9 mouse cellular contexts compared by ENCODE assay signal in genomic region chr1:37872131-37873067, GRCm38 (mm10). TPM values are rescaled to one million over a fixed set of nuclear protein-coding genes. Genes with fewer than 3 reads are reported as not detected.
DNase-seq lines count a peak whose midpoint lies in the region; ATAC-seq and TF ChIP-seq lines count a peak whose summit lies in the region.
"Had no signal": no experiment of that assay in that cellular context is flagged by ENCODE, and none has a peak within 500 bp of the region (broad histone marks: within the 10 kb centered on the region; RNA-seq: fewer than 3 reads in every experiment).

No protein-coding gene starts in this region.

- 6% methylated on average over 33 of the region's 33 CpGs for WGBS in heart, embryonic 10.5 days
- WGBS in kidney, embryonic 15.5 days: 4% methylated on average over 33 of the region's 33 CpGs

- 0 out of 2 replicates have a peak, but pooled peaks cover 6% of the 10 kb centered on the region for H3K27me3 ChIP-seq in heart, embryonic 10.5 days (ENCODE audit: insufficient read depth, poor library complexity, severe bottlenecking)
- no peaks in the 10 kb centered on the region for H3K27me3 ChIP-seq in kidney, embryonic 15.5 days

- peak overlapping the region; percentile 69 for H3K4me3 ChIP-seq in heart, embryonic 10.5 days
- peak overlapping the region; percentile 56 for H3K4me3 ChIP-seq in kidney, embryonic 15.5 days (replicated peaks)

- no peak for TF ChIP-seq CTCF in brain, embryonic 14.5 days (IDR thresholded peaks at IDR 0.05; ENCODE audit: borderline replicate concordance, extremely low read depth, insufficient read depth, insufficient read length)

- peaks cover 5% of the 10 kb centered on the region; the same call in 1 of the 2 replicates for H3K9me3 ChIP-seq in heart, embryonic 10.5 days
- no peaks in the 10 kb centered on the region for H3K9me3 ChIP-seq in kidney, embryonic 15.5 days (replicated peaks)

- peaks cover 29% of the 10 kb centered on the region for H3K36me3 ChIP-seq in heart, embryonic 10.5 days
- H3K36me3 ChIP-seq in kidney, embryonic 15.5 days: peaks cover 27% of the 10 kb centered on the region

- H3K4me2 ChIP-seq in kidney, embryonic 15.5 days: peak overlapping the region; percentile 72

- ATAC-seq in erythroblast, adult 5-6 weeks (replicated peaks; ENCODE audit: low FRiP score, poor library complexity, severe bottlenecking): peak; percentile 89
- peak; percentile 93 for ATAC-seq in kidney, embryonic 15.5 days (replicated peaks; ENCODE audit: low FRiP score)
- peak; percentile 62 for ATAC-seq in monocyte, adult 5-6 weeks (replicated peaks; ENCODE audit: insufficient number of reproducible peaks, low FRiP score, low TSS enrichment, poor library complexity, severe bottlenecking)

- peak overlapping the region; percentile 45 for H3K9ac ChIP-seq in kidney, embryonic 15.5 days

- peak overlapping the region; percentile 83 for H3K27ac ChIP-seq in heart, embryonic 10.5 days
- H3K27ac ChIP-seq in kidney, embryonic 15.5 days: peak overlapping the region; percentile 87

- no peak for TF ChIP-seq POLR2A in brain, embryonic 14.5 days (IDR thresholded peaks at IDR 0.05; ENCODE audit: borderline replicate concordance, extremely low read depth, insufficient read depth, insufficient read length, poor library complexity, severe bottlenecking)

- DNase-seq in CD4-positive, CD25-positive, alpha-beta regulatory T cell, adult 2 months (ENCODE audit: low read depth, low spot score): peak; percentile 92
- DNase-seq in brain, embryonic 14.5 days (ENCODE audit: low read depth): peak; percentile 92
- DNase-seq in heart, embryonic 10.5 days (ENCODE audit: low spot score): peak; percentile 91
- DNase-seq in liver: peak; percentile 91
- DNase-seq in spleen, postnatal 36 days (ENCODE audit: low spot score in 2 of 2): peak; percentile 76 to 82

- peaks cover 3% of the 10 kb centered on the region; the same call in 1 of the 2 replicates for H3K4me1 ChIP-seq in heart, embryonic 10.5 days
- H3K4me1 ChIP-seq in kidney, embryonic 15.5 days: peaks cover 13% of the 10 kb centered on the region

RNA-seq across cellular contexts. Expression of gene Lipt1, which starts 0.9 kb away (rescaled TPM):
- 4.8 and 5.3 TPM in 2 replicates for polyA plus RNA-seq in brain, embryonic 14.5 days (2012; rRNA removed)
- total RNA-seq in erythroblast, adult 5-6 weeks (2015; ENCODE audit: low replicate concordance): 0.63 TPM in 1 of 2 replicates, not detected in the other
- not detected in 2 replicates for total RNA-seq in erythroblast, adult 5-6 weeks (2017; ENCODE audit: low replicate concordance)
- 8.2 and 8.7 TPM in 2 replicates for polyA plus RNA-seq in heart, embryonic 10.5 days (2016; fragmentation: Nextera tagmentation; extraction: Ambion mirVana)
- polyA plus RNA-seq in kidney, embryonic 15.5 days (2015; fragmentation: Nextera tagmentation; extraction: Ambion mirVana): 8.8 and 9.7 TPM in 2 replicates
- 0.49 to 2.2 TPM in 2 of 3 replicates, not detected in the other for total RNA-seq in monocyte, adult 5-6 weeks (2017)

RNA-seq across cellular contexts. Expression of gene Tsga10, which starts 6.2 kb away (rescaled TPM):
- polyA plus RNA-seq in brain, embryonic 14.5 days (2012; rRNA removed): 16.0 and 17.6 TPM in 2 replicates
- total RNA-seq in erythroblast, adult 5-6 weeks (2015; ENCODE audit: low replicate concordance): 1.3 and 2.5 TPM in 2 replicates
- 2.9 and 5.2 TPM in 2 replicates for total RNA-seq in erythroblast, adult 5-6 weeks (2017; ENCODE audit: low replicate concordance)
- 4.1 and 4.6 TPM in 2 replicates for polyA plus RNA-seq in heart, embryonic 10.5 days (2016; fragmentation: Nextera tagmentation; extraction: Ambion mirVana)
- 6.0 and 6.1 TPM in 2 replicates for polyA plus RNA-seq in kidney, embryonic 15.5 days (2015; fragmentation: Nextera tagmentation; extraction: Ambion mirVana)
- 18.6 to 28.8 TPM (median 22.8 TPM) in 3 replicates for total RNA-seq in monocyte, adult 5-6 weeks (2017)

RNA-seq across cellular contexts. Expression of gene Mitd1, which starts 17.8 kb away (rescaled TPM):
- polyA plus RNA-seq in brain, embryonic 14.5 days (2012; rRNA removed): 16.5 and 19.1 TPM in 2 replicates
- 10.4 and 24.9 TPM in 2 replicates for total RNA-seq in erythroblast, adult 5-6 weeks (2015; ENCODE audit: low replicate concordance)
- total RNA-seq in erythroblast, adult 5-6 weeks (2017; ENCODE audit: low replicate concordance): 6.7 and 13.4 TPM in 2 replicates
- polyA plus RNA-seq in heart, embryonic 10.5 days (2016; fragmentation: Nextera tagmentation; extraction: Ambion mirVana): 11.8 and 19.7 TPM in 2 replicates
- 24.5 and 27.2 TPM in 2 replicates for polyA plus RNA-seq in kidney, embryonic 15.5 days (2015; fragmentation: Nextera tagmentation; extraction: Ambion mirVana)
- total RNA-seq in monocyte, adult 5-6 weeks (2017): 17.9 to 45.5 TPM (median 27.1 TPM) in 3 replicates

RNA-seq across cellular contexts. Expression of gene Mrpl30, which starts 17.9 kb away (rescaled TPM):
- polyA plus RNA-seq in brain, embryonic 14.5 days (2012; rRNA removed): 118 and 120 TPM in 2 replicates
- total RNA-seq in erythroblast, adult 5-6 weeks (2015; ENCODE audit: low replicate concordance): 99.0 and 111 TPM in 2 replicates
- 36.2 and 43.3 TPM in 2 replicates for total RNA-seq in erythroblast, adult 5-6 weeks (2017; ENCODE audit: low replicate concordance)
- 245 and 262 TPM in 2 replicates for polyA plus RNA-seq in heart, embryonic 10.5 days (2016; fragmentation: Nextera tagmentation; extraction: Ambion mirVana)
- polyA plus RNA-seq in kidney, embryonic 15.5 days (2015; fragmentation: Nextera tagmentation; extraction: Ambion mirVana): 227 and 255 TPM in 2 replicates
- total RNA-seq in monocyte, adult 5-6 weeks (2017): 84.5 to 131 TPM (median 95.7 TPM) in 3 replicates

RNA-seq across cellular contexts. Expression of gene Lyg2, which starts 43.9 kb away (rescaled TPM):
- 0.03 TPM in 1 of 2 replicates, not detected in the other for polyA plus RNA-seq in brain, embryonic 14.5 days (2012; rRNA removed)
- total RNA-seq in erythroblast, adult 5-6 weeks (2015; ENCODE audit: low replicate concordance): 0.77 TPM in 1 of 2 replicates, not detected in the other
- total RNA-seq in erythroblast, adult 5-6 weeks (2017; ENCODE audit: low replicate concordance): not detected in 2 replicates
- not detected in 2 replicates for polyA plus RNA-seq in heart, embryonic 10.5 days (2016; fragmentation: Nextera tagmentation; extraction: Ambion mirVana)
- polyA plus RNA-seq in kidney, embryonic 15.5 days (2015; fragmentation: Nextera tagmentation; extraction: Ambion mirVana): not detected in 2 replicates
- not detected in 3 replicates for total RNA-seq in monocyte, adult 5-6 weeks (2017)
- polyA plus RNA-seq: large intestine, adult 2 months had no signal

Comparison
In these comparisons a context has a peak if more than half of its experiments do, and no peak if none do; other contexts are left out.
1. Peak in every context shown above with its lines: DNase-seq, ATAC-seq, H3K4me3 ChIP-seq and H3K27ac ChIP-seq.